ENCODE assay signal across 15 mouse cellular contexts in the genomic region with DNA sequence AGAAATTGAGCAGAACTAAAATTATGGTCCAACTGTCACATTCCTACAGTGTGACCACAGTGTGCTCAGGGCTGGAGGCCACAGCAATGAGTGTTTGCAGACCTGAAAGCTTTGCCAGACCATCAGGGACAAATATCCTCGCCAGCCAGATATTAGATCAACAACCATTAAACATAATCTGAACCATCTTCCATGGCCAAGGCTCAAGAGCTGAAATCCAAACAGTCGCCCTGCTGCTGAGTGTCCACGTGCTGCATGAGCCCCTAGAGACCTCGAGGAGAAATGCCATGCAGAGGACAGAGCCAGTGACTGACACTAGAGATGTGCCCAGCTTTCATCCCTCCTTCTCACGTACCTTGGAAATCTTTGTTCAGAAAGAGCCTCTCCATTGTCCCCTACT.
DNase-seq lines count a peak whose midpoint lies in the region; ATAC-seq and TF ChIP-seq lines count a peak whose summit lies in the region.
"Had no signal": no experiment of that assay in that cellular context is flagged by ENCODE, and none has a peak within 500 bp of the region (broad histone marks: within the 10 kb centered on the region; RNA-seq: fewer than 3 reads in every experiment).

No protein-coding gene starts in this region.

- ATAC-seq in intestine, embryonic 14.5 days (replicated peaks; ENCODE audit: low FRiP score, low TSS enrichment, low read depth): no peak
- ATAC-seq in intestine, postnatal 0 days: no peak
- ATAC-seq: forebrain, embryonic 15.5 days had no signal

- DNase-seq in intestine, embryonic 14.5 days (ENCODE audit: low spot score): peak; percentile 47
- DNase-seq in 3T3-L1 (ENCODE audit: low read depth, low spot score): peak; percentile 39
- peak; percentile 31 for DNase-seq in adrenal gland, adult 8-10 months
- peak; percentile 13 to 26 for DNase-seq in heart, postnatal 36 days
- no peak for DNase-seq in thymus, adult 2 months
- no peak for DNase-seq in limb, embryonic 10.5 days (ENCODE audit: low spot score)
- DNase-seq in ovary, postnatal 36 days (ENCODE audit: low spot score): no peak
- DNase-seq: cerebellum, postnatal 10 days; midbrain, embryonic 14.5 days; thymus, postnatal 36 days had no signal

- H3K36me3 ChIP-seq in intestine, embryonic 14.5 days (ENCODE audit: control insufficient read depth, insufficient read depth, low read length): no peaks in the 10 kb centered on the region
- no peaks in the 10 kb centered on the region for H3K36me3 ChIP-seq in intestine, postnatal 0 days (ENCODE audit: control insufficient read depth, insufficient read depth)
- no peaks in the 10 kb centered on the region for H3K36me3 ChIP-seq in thymus, adult 2 months (ENCODE audit: control insufficient read depth, insufficient read depth, low read length)
- H3K36me3 ChIP-seq in limb, embryonic 10.5 days: no peaks in the 10 kb centered on the region
- H3K36me3 ChIP-seq: embryonic facial prominence, embryonic 13.5 days; forebrain, embryonic 15.5 days; heart, embryonic 15.5 days; lung, embryonic 15.5 days had no signal

- no peaks in the 10 kb centered on the region for H3K9me3 ChIP-seq in intestine, embryonic 14.5 days (ENCODE audit: control insufficient read depth, low read length)
- H3K9me3 ChIP-seq in intestine, postnatal 0 days (ENCODE audit: control insufficient read depth): no peaks in the 10 kb centered on the region
- no peaks in the 10 kb centered on the region for H3K9me3 ChIP-seq in limb, embryonic 10.5 days (replicated peaks)
- H3K9me3 ChIP-seq: embryonic facial prominence, embryonic 13.5 days; forebrain, embryonic 15.5 days; heart, embryonic 15.5 days; lung, embryonic 15.5 days had no signal

- no peak for TF ChIP-seq POLR2A in thymus, adult 2 months (IDR thresholded peaks at IDR 0.05; ENCODE audit: control insufficient read depth, extremely low read depth, insufficient read depth, low read length, poor library complexity)

- 39% methylated on average over 5 of the region's 5 CpGs for WGBS in intestine, embryonic 14.5 days
- 40% methylated on average over 5 of the region's 5 CpGs for WGBS in intestine, postnatal 0 days
- WGBS in thymus, adult 2 months: 77% methylated on average over 5 of the region's 5 CpGs
- 82% methylated on average over 5 of the region's 5 CpGs for WGBS in limb, embryonic 10.5 days

- H3K4me1 ChIP-seq in intestine, embryonic 14.5 days (replicated peaks; ENCODE audit: control insufficient read depth, insufficient read depth, low read length): no peaks in the 10 kb centered on the region
- H3K4me1 ChIP-seq in intestine, postnatal 0 days (replicated peaks; ENCODE audit: control insufficient read depth, insufficient read depth, low read length): no peaks in the 10 kb centered on the region
- H3K4me1 ChIP-seq in thymus, adult 2 months (replicated peaks; ENCODE audit: control insufficient read depth, insufficient read depth, low read length): no peaks in the 10 kb centered on the region
- H3K4me1 ChIP-seq in limb, embryonic 10.5 days: no peaks in the 10 kb centered on the region
- H3K4me1 ChIP-seq: embryonic facial prominence, embryonic 13.5 days; forebrain, embryonic 15.5 days; heart, embryonic 15.5 days; lung, embryonic 15.5 days had no signal

- no peak overlapping the region for H3K9ac ChIP-seq in intestine, embryonic 14.5 days (ENCODE audit: low read length)
- no peak overlapping the region for H3K9ac ChIP-seq in intestine, postnatal 0 days (ENCODE audit: low read depth, low read length)
- H3K9ac ChIP-seq: embryonic facial prominence, embryonic 13.5 days; forebrain, embryonic 15.5 days; heart, embryonic 15.5 days; lung, embryonic 15.5 days had no signal

- intact Hi-C loops in heart, postnatal 36 days (cut with DNase I): no loop called here

- H3K27ac ChIP-seq in intestine, embryonic 14.5 days (ENCODE audit: low read depth): no peak overlapping the region
- H3K27ac ChIP-seq in intestine, postnatal 0 days (ENCODE audit: low read depth, low read length): no peak overlapping the region
- H3K27ac ChIP-seq in thymus, adult 2 months (ENCODE audit: control insufficient read depth, insufficient read depth, low read length): no peak overlapping the region
- no peak overlapping the region for H3K27ac ChIP-seq in limb, embryonic 10.5 days
- H3K27ac ChIP-seq: embryonic facial prominence, embryonic 13.5 days; forebrain, embryonic 15.5 days; heart, embryonic 15.5 days; lung, embryonic 15.5 days had no signal

- H3K4me2 ChIP-seq in intestine, embryonic 14.5 days (ENCODE audit: low read length): no peak overlapping the region
- no peak overlapping the region for H3K4me2 ChIP-seq in intestine, postnatal 0 days (replicated peaks; ENCODE audit: low read depth)
- H3K4me2 ChIP-seq: embryonic facial prominence, embryonic 13.5 days; forebrain, embryonic 15.5 days; heart, embryonic 15.5 days; lung, embryonic 15.5 days had no signal

- no peak for TF ChIP-seq CTCF in intestine, postnatal 0 days (IDR thresholded peaks at IDR 0.05; ENCODE audit: low read depth)
- TF ChIP-seq CTCF in thymus, adult 2 months (IDR thresholded peaks at IDR 0.05; ENCODE audit: borderline replicate concordance, control insufficient read depth, extremely low read depth, insufficient read depth, low read length, poor library complexity): no peak

- H3K27me3 ChIP-seq in intestine, embryonic 14.5 days (replicated peaks; ENCODE audit: control insufficient read depth, insufficient read depth, low read length): no peaks in the 10 kb centered on the region
- no peaks in the 10 kb centered on the region for H3K27me3 ChIP-seq in intestine, postnatal 0 days (replicated peaks; ENCODE audit: control insufficient read depth, insufficient read depth, low read length)
- no peaks in the 10 kb centered on the region for H3K27me3 ChIP-seq in thymus, adult 2 months (ENCODE audit: control insufficient read depth, insufficient read depth, low read length)
- H3K27me3 ChIP-seq in limb, embryonic 10.5 days (ENCODE audit: low read depth, poor library complexity, severe bottlenecking): no peaks in the 10 kb centered on the region
- H3K27me3 ChIP-seq: embryonic facial prominence, embryonic 13.5 days; forebrain, embryonic 15.5 days; heart, embryonic 15.5 days; lung, embryonic 15.5 days had no signal

- H3K4me3 ChIP-seq in intestine, embryonic 14.5 days (ENCODE audit: low read depth, low read length): no peak overlapping the region
- H3K4me3 ChIP-seq in intestine, postnatal 0 days (ENCODE audit: low read depth, low read length): no peak overlapping the region
- no peak overlapping the region for H3K4me3 ChIP-seq in thymus, adult 2 months (ENCODE audit: control insufficient read depth, insufficient read depth, low read length)
- no peak overlapping the region for H3K4me3 ChIP-seq in limb, embryonic 10.5 days
- H3K4me3 ChIP-seq: embryonic facial prominence, embryonic 13.5 days; forebrain, embryonic 15.5 days; heart, embryonic 15.5 days; lung, embryonic 15.5 days had no signal

Comparison
In these comparisons a context has a peak if more than half of its experiments do, and no peak if none do; other contexts are left out.
1. DNase-seq: peak in intestine, embryonic 14.5 days (single experiment), 3T3-L1 (single experiment), adrenal gland, adult 8-10 months (single experiment) and heart, postnatal 36 days (2 of 2); none in thymus, adult 2 months (single experiment), limb, embryonic 10.5 days (single experiment) and ovary, postnatal 36 days (single experiment).